Mouse (Mus musculus) lung, adult 2 months (tissue): ENCODE results near the gene Nfix.

ENCODE experiments used
- CTCF ChIP-seq: fragments of 200-500 bp; IDR thresholded peaks from 2 replicates; pipeline ENCODE4 v1.5.1; 2011; ENCODE audit warnings: mild to moderate bottlenecking, low read length, control low read depth; ENCODE audit not compliant: insufficient read depth
- POLR2A ChIP-seq: fragments of 200-500 bp; IDR thresholded peaks from 2 replicates; pipeline ENCODE4 v1.6.1; 2011; ENCODE audit warnings: low read depth, mild to moderate bottlenecking, control low read depth, low read length, borderline replicate concordance; ENCODE audit errors: extremely low read depth

- TF ChIP-seq CTCF (no peak), POLR2A (no peak)
Measured at GRCm38 (mm10) chr8:84773833-84774232, 26.3 kb downstream of the Nfix start.
